Mouse (Mus musculus): ENCODE data around the gene Lgr4. TPM values are rescaled to one million over a fixed set of nuclear protein-coding genes. Genes with fewer than 3 reads are reported as not detected.

The Lgr4 gene
- total and polyA plus RNA-seq, 3 experiments = 4.3 to 4.5 TPM; not detected in 1

DNA sequence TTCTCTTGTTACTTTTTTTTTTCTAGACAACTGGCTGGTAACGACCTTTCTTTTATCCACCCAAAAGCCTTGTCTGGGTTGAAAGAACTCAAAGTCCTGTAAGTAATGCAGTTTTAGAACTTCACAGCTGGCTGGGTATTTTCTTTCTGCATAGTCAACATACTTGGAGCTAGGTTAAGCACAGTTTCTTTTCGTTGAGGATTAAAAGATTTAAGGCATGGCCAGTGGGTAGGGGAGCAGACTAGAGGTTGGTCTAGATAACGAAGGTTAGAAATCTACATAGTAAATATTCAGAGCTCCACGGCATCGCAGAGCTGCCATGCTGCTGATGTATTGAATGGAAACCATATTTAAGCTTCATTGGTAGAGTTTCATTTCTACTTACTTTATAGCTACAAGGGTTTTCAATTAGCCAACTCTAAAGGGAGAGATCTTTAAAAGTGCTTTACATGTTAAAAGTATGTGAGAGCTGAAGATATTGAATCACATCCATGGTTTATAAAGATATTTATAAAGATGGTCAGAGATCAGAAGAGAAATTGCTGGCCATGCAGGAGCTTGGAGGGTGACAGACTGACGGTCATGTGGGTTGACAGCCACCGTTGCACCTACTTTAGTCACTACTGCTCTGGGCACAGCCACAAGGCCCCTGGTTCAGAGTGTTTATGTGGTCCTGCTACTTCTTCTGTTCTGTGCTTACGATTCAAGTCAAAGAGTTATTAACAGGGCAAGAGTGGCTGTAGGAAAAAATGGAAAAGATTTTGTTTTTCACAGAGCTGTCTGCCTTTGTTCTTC lies 72.4 kb downstream of the Lgr4 start:
- Histone ChIP-seq H3K4me1 (ENCODE audit: control insufficient read depth in 1 of 2, insufficient read depth in 2 of 2, low read length in 2 of 2) (peaks cover 2 to 12% of the 10 kb centered on the region in 2 experiments), H3K9me3 (replicated peaks; ENCODE audit: insufficient read depth, low read length) (no peaks in the 10 kb centered on the region), H3K4me3 (ENCODE audit: control insufficient read depth in 1 of 2, insufficient read depth in 1 of 2, low read depth in 2 of 2, low read length in 2 of 2) (no peak overlapping the region), H3K27me3 (ENCODE audit: control insufficient read depth in 1 of 2, insufficient read depth in 2 of 2, low read length in 2 of 2) (no peaks in the 10 kb centered on the region), H3K36me3 (ENCODE audit: control insufficient read depth in 1 of 2, insufficient read depth in 2 of 2, low read length in 2 of 2) (peaks cover 0 to 18% of the 10 kb centered on the region in 2 experiments; a peak in 2 of 4 replicates), H3K27ac (ENCODE audit: control insufficient read depth, low read depth, low read length) (no peak overlapping the region), H3K9ac (ENCODE audit: control insufficient read depth, low read depth, low read length, poor library complexity, severe bottlenecking) (no peak overlapping the region), H3K79me2 (ENCODE audit: control insufficient read depth, insufficient read depth, low read length, poor library complexity) (no peaks in the 10 kb centered on the region)
- DNase-seq (ENCODE audit: low read depth, low spot score) = no peak
- no peak for TF ChIP-seq BHLHE40 (IDR thresholded peaks at IDR 0.05; ENCODE audit: borderline replicate concordance, low read depth, low read length)
- TF ChIP-seq SMC3 (IDR thresholded peaks at IDR 0.05; ENCODE audit: low read depth, low read length) = no peak
- no peak for TF ChIP-seq GABPA (IDR thresholded peaks at IDR 0.05; ENCODE audit: low read depth, low read length)
- no peak for TF ChIP-seq MYB (IDR thresholded peaks at IDR 0.05; ENCODE audit: low read depth, low read length)

DNA sequence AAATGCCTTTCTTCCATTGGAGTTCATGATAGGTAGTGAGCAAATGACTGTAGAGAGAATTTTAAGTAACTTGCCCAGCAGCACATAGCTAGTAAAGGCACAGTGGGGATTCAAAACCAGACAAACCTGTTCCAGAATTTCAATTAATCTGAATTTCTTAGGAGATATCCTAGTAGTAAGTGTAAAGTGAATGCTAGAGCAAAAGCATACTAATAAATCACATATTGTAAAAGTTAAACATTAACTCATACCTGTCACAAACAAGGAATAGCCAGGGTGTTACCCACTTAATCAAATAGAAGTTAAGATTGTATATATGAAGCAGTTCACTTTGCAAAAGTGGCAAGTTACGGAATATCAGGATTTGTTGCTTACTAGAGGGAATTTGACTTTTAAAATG lies 74.3 kb downstream of the Lgr4 start:
- Histone ChIP-seq H3K27ac (ENCODE audit: control insufficient read depth, low read depth, low read length) (no peak overlapping the region), H3K4me1 (ENCODE audit: control insufficient read depth in 1 of 2, insufficient read depth in 2 of 2, low read length in 2 of 2) (peaks cover 8 to 13% of the 10 kb centered on the region in 2 experiments), H3K79me2 (ENCODE audit: control insufficient read depth, insufficient read depth, low read length, poor library complexity) (no peaks in the 10 kb centered on the region), H3K36me3 (ENCODE audit: control insufficient read depth in 1 of 2, insufficient read depth in 2 of 2, low read length in 2 of 2) (peaks cover 0 to 32% of the 10 kb centered on the region in 2 experiments; a peak in 2 of 4 replicates), H3K9ac (ENCODE audit: control insufficient read depth, low read depth, low read length, poor library complexity, severe bottlenecking) (no peak overlapping the region), H3K27me3 (ENCODE audit: control insufficient read depth in 1 of 2, insufficient read depth in 2 of 2, low read length in 2 of 2) (no peaks in the 10 kb centered on the region), H3K4me3 (ENCODE audit: control insufficient read depth in 1 of 2, insufficient read depth in 1 of 2, low read depth in 2 of 2, low read length in 2 of 2) (no peak overlapping the region), H3K9me3 (replicated peaks; ENCODE audit: insufficient read depth, low read length) (no peaks in the 10 kb centered on the region)
- no peak for TF ChIP-seq HCFC1 (IDR thresholded peaks at IDR 0.05; ENCODE audit: low read depth, low read length)
- no peak for TF ChIP-seq USF2 (IDR thresholded peaks at IDR 0.05; ENCODE audit: borderline replicate concordance in 1 of 2, insufficient read depth in 1 of 2, low read depth in 1 of 2, low read length in 2 of 2)
- TF ChIP-seq USF1 (IDR thresholded peaks at IDR 0.05; ENCODE audit: low read depth, low read length) = no peak
- TF ChIP-seq MYB (IDR thresholded peaks at IDR 0.05; ENCODE audit: low read depth, low read length) = no peak
- no peak for TF ChIP-seq EP300 (IDR thresholded peaks at IDR 0.05; ENCODE audit: low read depth in 1 of 2, low read length in 2 of 2)
- TF ChIP-seq MAX (IDR thresholded peaks at IDR 0.05; ENCODE audit: low read length) = no peak
- no peak for TF ChIP-seq MEF2A (IDR thresholded peaks at IDR 0.05; ENCODE audit: extremely low read depth, insufficient replicate concordance, low read depth, low read length, poor library complexity, severe bottlenecking)
- no peak for TF ChIP-seq JUND (IDR thresholded peaks at IDR 0.05; ENCODE audit: low read depth, low read length)
- no peak for TF ChIP-seq MAZ (IDR thresholded peaks at IDR 0.05; ENCODE audit: low read depth, low read length)
- TF ChIP-seq SIN3A (IDR thresholded peaks at IDR 0.05; ENCODE audit: low read length) = no peak
- TF ChIP-seq GATA1 (IDR thresholded peaks at IDR 0.05; ENCODE audit: low read depth, low read length) = no peak
- no peak for TF ChIP-seq ZC3H11A (IDR thresholded peaks at IDR 0.05; ENCODE audit: low read depth, low read length)
- TF ChIP-seq TBP (IDR thresholded peaks at IDR 0.05; ENCODE audit: low read depth, low read length) = no peak
- no peak for TF ChIP-seq POLR2A (IDR thresholded peaks at IDR 0.05; ENCODE audit: control insufficient read depth in 1 of 2, insufficient read depth in 1 of 2, low read depth in 1 of 2, low read length in 2 of 2, poor library complexity in 1 of 2)
- no peak for DNase-seq (ENCODE audit: low read depth, low spot score)

All from MEL (cell line).